Mouse (Mus musculus) heart, embryonic 13.5 days (tissue): Measurements from ENCODE around the gene Prox2. TPM values are rescaled to one million over a fixed set of nuclear protein-coding genes. Genes with fewer than 3 reads are reported as not detected.
A peak's percentile ranks its signal among the peaks of the same experiment; 100 is the strongest.

Experiments used
- ATAC-seq: fragments of 200-750 bp; cut with Nextera tagmentation; 2 replicates; pipeline ENCODE4 v1.8.0; 2017; ENCODE audit warnings: moderate TSS enrichment; ENCODE audit not compliant: insufficient number of reproducible peaks, low FRiP score, low TSS enrichment; ENCODE audit errors: extremely low read depth
- H3K27ac ChIP-seq: fragments of 300-500 bp; sonication (generic); replicated peaks from 2 replicates; pipeline ENCODE4 v1.5.1; 2015; ENCODE audit warnings: moderate library complexity, mild to moderate bottlenecking, inconsistent platforms
- H3K27me3 ChIP-seq: fragments of 300-500 bp; sonication (generic); replicated peaks from 2 replicates; pipeline ENCODE4 v1.6.1; 2015; ENCODE audit warnings: mild to moderate bottlenecking, inconsistent platforms
- H3K36me3 ChIP-seq: fragments of 300-500 bp; sonication (generic); 2 replicates; pipeline ENCODE4 v1.6.1; 2015; ENCODE audit warnings: mild to moderate bottlenecking, inconsistent platforms
- H3K4me1 ChIP-seq: fragments of 300-500 bp; sonication (generic); 2 replicates; pipeline ENCODE4 v1.6.1; 2015; ENCODE audit warnings: inconsistent platforms
- H3K4me2 ChIP-seq: fragments of 300-500 bp; sonication (generic); 2 replicates; pipeline ENCODE4 v1.6.1; 2015; ENCODE audit warnings: inconsistent platforms, mild to moderate bottlenecking, moderate library complexity
- H3K4me3 ChIP-seq: fragments of 300-500 bp; sonication (generic); 2 replicates; pipeline ENCODE4 v1.5.1; 2015; ENCODE audit warnings: moderate library complexity, mild to moderate bottlenecking, inconsistent platforms
- H3K9ac ChIP-seq: fragments of 300-500 bp; sonication (generic); 2 replicates; pipeline ENCODE4 v1.6.1; 2015; ENCODE audit warnings: inconsistent platforms, mild to moderate bottlenecking, moderate library complexity
- H3K9me3 ChIP-seq: fragments of 300-500 bp; sonication (generic); 2 replicates; pipeline ENCODE4 v1.6.1; 2016; ENCODE audit warnings: inconsistent platforms
- WGBS: fragments of 180-500 bp; shearing (Covaris S2); methylation state at CpG from one replicate; pipeline ENCODE4 v1.1.7; 2015; ENCODE audit warnings: mixed read lengths; 5-methylcytosine and 5-hydroxymethylcytosine counted together
- polyA plus RNA-seq: library from polyadenylated mRNA; unstranded; fragments of >200 nt; fragmentation: Nextera tagmentation; extraction: Ambion mirVana; gene quantifications from 2 replicates; pipeline ENCODE4 v1.2.1, GENCODE M21; 2015

Gene Prox2
- polyA plus RNA-seq, 1 experiment from 2014 or later: 1.9 TPM

- Histone ChIP-seq H3K27ac (no peak overlapping the region), H3K4me3 (no peak overlapping the region), H3K27me3 (no peaks in the 10 kb centered on the region), H3K4me1 (peaks cover 43% of the 10 kb centered on the region), H3K9ac (no peak overlapping the region), H3K4me2 (no peak overlapping the region), H3K36me3 (peaks cover 7% of the 10 kb centered on the region), H3K9me3 (no peaks in the 10 kb centered on the region)
- WGBS: 60% methylated on average over 3 of the region's 3 CpGs
- ATAC-seq: no peak
These were observed 1.9 kb downstream of the Prox2 start for GRCm38 (mm10) chr12:85108643-85109042.

GRCm38 (mm10) chr12:85106292-85106691, 4.3 kb downstream of the Prox2 start:
- Histone ChIP-seq H3K9me3 (no peaks in the 10 kb centered on the region), H3K4me1 (peaks cover 21% of the 10 kb centered on the region), H3K4me2 (peak overlapping the region; percentile 64), H3K9ac (peak overlapping the region; percentile 44), H3K36me3 (no peaks in the 10 kb centered on the region), H3K4me3 (peak overlapping the region; percentile 29), H3K27me3 (no peaks in the 10 kb centered on the region), H3K27ac (no peak overlapping the region)
- no peak for ATAC-seq
- WGBS: 3% methylated on average over 8 of the region's 8 CpGs

GRCm38 (mm10) chr12:85104789-85105188, 5.8 kb downstream of the Prox2 start:
- H3K9me3 ChIP-seq: no peaks in the 10 kb centered on the region
- ATAC-seq: no peak
- 84% methylated on average over 8 of the region's 8 CpGs for WGBS

GRCm38 (mm10) chr12:85103096-85103495, 7.5 kb downstream of the Prox2 start:
- H3K9ac ChIP-seq: no peak overlapping the region
- H3K27me3 ChIP-seq: no peaks in the 10 kb centered on the region
- H3K36me3 ChIP-seq: no peaks in the 10 kb centered on the region
- H3K4me2 ChIP-seq: no peak overlapping the region
- H3K9me3 ChIP-seq: no peaks in the 10 kb centered on the region
- peaks cover 11% of the 10 kb centered on the region for H3K4me1 ChIP-seq
- H3K4me3 ChIP-seq: no peak overlapping the region
- ATAC-seq: no peak
- WGBS: 75% methylated on average over 8 of the region's 8 CpGs
- H3K27ac ChIP-seq: no peak overlapping the region

More at GRCm38 (mm10) chr12:85104789-85105188, 5.8 kb downstream of the Prox2 start:
- Histone ChIP-seq H3K4me2 (no peak overlapping the region), H3K27me3 (no peaks in the 10 kb centered on the region), H3K4me3 (no peak overlapping the region), H3K4me1 (peaks cover 17% of the 10 kb centered on the region), H3K9ac (no peak overlapping the region), H3K27ac (no peak overlapping the region), H3K36me3 (no peaks in the 10 kb centered on the region)

GRCm38 (mm10) chr12:85101521-85102106, 8.9 kb downstream of the Prox2 start:
- Histone ChIP-seq H3K9me3 (no peaks in the 10 kb centered on the region), H3K4me2 (no peak overlapping the region), H3K36me3 (no peaks in the 10 kb centered on the region), H3K4me1 (peaks cover 8% of the 10 kb centered on the region), H3K4me3 (no peak overlapping the region), H3K27me3 (no peaks in the 10 kb centered on the region), H3K9ac (no peak overlapping the region), H3K27ac (no peak overlapping the region)
- WGBS: 73% methylated on average over 5 of the region's 5 CpGs
- no peak for ATAC-seq

- Histone ChIP-seq H3K4me2 (no peak overlapping the region), H3K36me3 (no peaks in the 10 kb centered on the region), H3K9ac (no peak overlapping the region), H3K4me1 (0 out of 2 replicates have a peak, but pooled peaks cover 3% of the 10 kb centered on the region), H3K27me3 (no peaks in the 10 kb centered on the region), H3K4me3 (no peak overlapping the region), H3K27ac (no peak overlapping the region), H3K9me3 (no peaks in the 10 kb centered on the region)
- ATAC-seq: no peak
- 74% methylated on average over 14 of the region's 14 CpGs for WGBS
These were observed 9.6 kb downstream of the Prox2 start for GRCm38 (mm10) chr12:85101001-85101400.

- Histone ChIP-seq H3K4me1 (peaks cover 10% of the 10 kb centered on the region; the same call in 1 of the 2 replicates), H3K4me2 (no peak overlapping the region), H3K9me3 (no peaks in the 10 kb centered on the region), H3K9ac (no peak overlapping the region), H3K36me3 (no peaks in the 10 kb centered on the region), H3K4me3 (no peak overlapping the region), H3K27me3 (no peaks in the 10 kb centered on the region), H3K27ac (no peak overlapping the region)
- 83% methylated on average over 7 of the region's 7 CpGs for WGBS
- ATAC-seq: no peak
These were observed 14.7 kb downstream of the Prox2 start for GRCm38 (mm10) chr12:85095859-85096258.

GRCm38 (mm10) chr12:85095146-85095545, 15.4 kb downstream of the Prox2 start:
- 79% methylated on average over 11 of the region's 11 CpGs for WGBS

GRCm38 (mm10) chr12:85094706-85095105, 15.9 kb downstream of the Prox2 start:
- ATAC-seq: no peak
- whole genome bisulfite sequencing: 71% methylated on average over 10 of the region's 10 CpGs
- no peak overlapping the region for H3K4me3 ChIP-seq

More at GRCm38 (mm10) chr12:85095146-85095545, 15.4 kb downstream of the Prox2 start:
- no peak for ATAC-seq
- no peak overlapping the region for H3K4me3 ChIP-seq
- no peak overlapping the region for H3K9ac ChIP-seq
- H3K27ac ChIP-seq: no peak overlapping the region
- peaks cover 10% of the 10 kb centered on the region; the same call in 1 of the 2 replicates for H3K4me1 ChIP-seq
- H3K27me3 ChIP-seq: no peaks in the 10 kb centered on the region
- no peak overlapping the region for H3K4me2 ChIP-seq
- no peaks in the 10 kb centered on the region for H3K9me3 ChIP-seq
- H3K36me3 ChIP-seq: no peaks in the 10 kb centered on the region

GRCm38 (mm10) chr12:85094010-85094409, 16.5 kb downstream of the Prox2 start:
- no peak overlapping the region for H3K27ac ChIP-seq
- no peaks in the 10 kb centered on the region for H3K27me3 ChIP-seq
- ATAC-seq: no peak
- no peak overlapping the region for H3K4me2 ChIP-seq
- no peak overlapping the region for H3K9ac ChIP-seq
- no peak overlapping the region for H3K4me3 ChIP-seq
- peaks cover 10% of the 10 kb centered on the region; the same call in 1 of the 2 replicates for H3K4me1 ChIP-seq
- 25% methylated on average over 14 of the region's 14 CpGs for WGBS
- no peaks in the 10 kb centered on the region for H3K9me3 ChIP-seq
- peaks cover 9% of the 10 kb centered on the region for H3K36me3 ChIP-seq

More at GRCm38 (mm10) chr12:85094706-85095105, 15.9 kb downstream of the Prox2 start:
- Histone ChIP-seq H3K27me3 (no peaks in the 10 kb centered on the region), H3K9ac (no peak overlapping the region), H3K27ac (no peak overlapping the region), H3K4me2 (no peak overlapping the region), H3K9me3 (no peaks in the 10 kb centered on the region), H3K36me3 (0 out of 2 replicates have a peak, but pooled peaks cover 3% of the 10 kb centered on the region), H3K4me1 (peaks cover 10% of the 10 kb centered on the region; the same call in 1 of the 2 replicates)

GRCm38 (mm10) chr12:85092214-85092613, 18.3 kb downstream of the Prox2 start:
- no peak overlapping the region for H3K9ac ChIP-seq
- no peaks in the 10 kb centered on the region for H3K27me3 ChIP-seq
- 8% methylated on average over 3 of the region's 3 CpGs for WGBS
- ATAC-seq: no peak
- peaks cover 27% of the 10 kb centered on the region for H3K36me3 ChIP-seq
- H3K4me1 ChIP-seq: peaks cover 10% of the 10 kb centered on the region; the same call in 1 of the 2 replicates
- H3K27ac ChIP-seq: no peak overlapping the region
- H3K4me2 ChIP-seq: no peak overlapping the region
- H3K9me3 ChIP-seq: no peaks in the 10 kb centered on the region
- H3K4me3 ChIP-seq: no peak overlapping the region

GRCm38 (mm10) chr12:85091190-85091589, 19.4 kb downstream of the Prox2 start:
- Histone ChIP-seq H3K27me3 (no peaks in the 10 kb centered on the region), H3K4me1 (peaks cover 10% of the 10 kb centered on the region; the same call in 1 of the 2 replicates), H3K36me3 (peaks cover 38% of the 10 kb centered on the region), H3K9me3 (no peaks in the 10 kb centered on the region), H3K9ac (no peak overlapping the region), H3K27ac (no peak overlapping the region), H3K4me2 (no peak overlapping the region), H3K4me3 (no peak overlapping the region)
- WGBS: 48% methylated on average over 3 of the region's 3 CpGs
- no peak for ATAC-seq
